Mouse (Mus musculus) lung, adult 10 weeks (tissue): ENCODE results near the gene 9330182L06Rik. TPM values are rescaled to one million over a fixed set of nuclear protein-coding genes. Genes with fewer than 3 reads are reported as not detected.

Experiments used
- polyA plus RNA-seq: library from polyadenylated mRNA; stranded (reverse); fragments of 350-450 nt; fragmentation: Illumina TruSeq; extraction: RNeasy Lipid Tissue Mini Kit (QIAGEN cat#74804); gene quantifications from one replicate; pipeline ENCODE4 v1.2.3, GENCODE M21; 2014; ENCODE audit warnings: low read depth, low replicate concordance; ENCODE audit not compliant: insufficient read depth

Gene 9330182L06Rik
- 2.9 TPM for polyA plus RNA-seq

GRCm38 (mm10) chr5:9265586-9266279 lies at the start of gene 9330182L06Rik:
Gene 9330182L06Rik (plus strand): TSS chr5:9266118.

Other genes with a start within 250 kb of the 9330182L06Rik start
- 142 TPM for gene Tmem243, start 165.4 kb upstream of the 9330182L06Rik start, polyA plus RNA-seq
- 9.6 TPM for gene Dmtf1, start 104.3 kb upstream of the 9330182L06Rik start, polyA plus RNA-seq